Mouse (Mus musculus): ENCODE measurements at regions not wholly inside any gene's neighbourhood (a gene's known extent, or its start where the extent isn't known, plus 50 kb on each side); places are given as distances from the start of the nearest gene placed in this dataset.

- no peak for TF ChIP-seq CTCF (IDR thresholded peaks at IDR 0.05; ENCODE audit: low read depth)
- TF ChIP-seq EP300 (IDR thresholded peaks at IDR 0.05; ENCODE audit: low read depth): no peak
Observed at GRCm38 (mm10) chr13:114639531-114639930, 178.5 kb upstream of the Mocs2 start.

Data from heart, postnatal 0 days (tissue).